Mouse (Mus musculus) heart, adult 2 months (tissue): ENCODE data around the gene Acot7.

Source experiments
- CTCF ChIP-seq: fragments of 200-600 bp; IDR thresholded peaks from 2 replicates; pipeline ENCODE4 v1.8.1; 2022; ENCODE audit warnings: antibody characterized with exemption, mild to moderate bottlenecking, moderate library complexity
- EP300 ChIP-seq: fragments of 200-500 bp; IDR thresholded peaks from 2 replicates; pipeline ENCODE4 v1.6.1; 2011; ENCODE audit warnings: low read depth, low read length, control low read depth; ENCODE audit not compliant: insufficient read depth
- POLR2A ChIP-seq: fragments of 200-500 bp; IDR thresholded peaks from 2 replicates; pipeline ENCODE4 v1.6.1; 2011; ENCODE audit warnings: mild to moderate bottlenecking, low read depth, low read length, control low read depth; ENCODE audit not compliant: insufficient read depth

GRCm38 (mm10) chr4:152212974-152213373, 35.0 kb downstream of the Acot7 start:
- TF ChIP-seq POLR2A (no peak), CTCF (no peak), EP300 (no peak)
